Mouse (Mus musculus) kidney, postnatal 0 days (tissue): ENCODE results near the gene Sirt4. TPM values are rescaled to one million over a fixed set of nuclear protein-coding genes. Genes with fewer than 3 reads are reported as not detected.
A peak's percentile ranks its signal among the peaks of the same experiment; 100 is the strongest.
"Not testable (repeated sequence)": the region's sequence is repeated elsewhere in the genome, so short reads cannot be mapped to it uniquely, and the experiment has no call there.

ENCODE experiments used
- ATAC-seq: fragments of 200-750 bp; cut with Nextera tagmentation; replicated peaks from 2 replicates; pipeline ENCODE4 v1.8.0; 2017; ENCODE audit warnings: low read depth, moderate number of reproducible peaks, moderate TSS enrichment, moderate library complexity; ENCODE audit not compliant: low FRiP score
- DNase-seq: peaks from one replicate; pipeline ENCODE4 v3.0.0-alpha.2; 2016; ENCODE audit warnings: low spot score
- H3K27ac ChIP-seq: fragments of 300-500 bp; sonication (generic); 2 replicates; pipeline ENCODE4 v1.5.1; 2014; ENCODE audit warnings: mild to moderate bottlenecking
- H3K27me3 ChIP-seq: fragments of 300-500 bp; sonication (generic); 2 replicates; pipeline ENCODE4 v1.6.1; 2014; ENCODE audit warnings: low read length, mixed read lengths; ENCODE audit not compliant: insufficient read depth
- H3K36me3 ChIP-seq: fragments of 300-500 bp; sonication (generic); 2 replicates; pipeline ENCODE4 v1.6.1; 2014; ENCODE audit warnings: low read length, mixed read lengths; ENCODE audit not compliant: insufficient read depth
- H3K4me1 ChIP-seq: fragments of 300-500 bp; sonication (generic); replicated peaks from 2 replicates; pipeline ENCODE4 v1.6.1; 2014; ENCODE audit warnings: antibody characterized with exemption, low read length, mixed read lengths; ENCODE audit not compliant: insufficient read depth
- H3K4me2 ChIP-seq: fragments of 300-500 bp; sonication (generic); 2 replicates; pipeline ENCODE4 v1.6.1; 2014; ENCODE audit warnings: mild to moderate bottlenecking, low read length, moderate library complexity, mixed read lengths
- H3K4me3 ChIP-seq: fragments of 300-500 bp; sonication (generic); replicated peaks from 2 replicates; pipeline ENCODE4 v1.5.1; 2014; ENCODE audit warnings: low read depth, low read length
- H3K9ac ChIP-seq: fragments of 300-500 bp; sonication (generic); 2 replicates; pipeline ENCODE4 v1.6.1; 2014; ENCODE audit warnings: low read depth, low read length
- H3K9me3 ChIP-seq: fragments of 300-500 bp; sonication (generic); replicated peaks from 2 replicates; pipeline ENCODE4 v1.6.1; 2016; ENCODE audit warnings: low read length, inconsistent platforms, mixed read lengths
- CTCF ChIP-seq: IDR thresholded peaks from 2 replicates; pipeline ENCODE4 v1.5.1; 2016; ENCODE audit warnings: antibody characterized with exemption, low read depth, mild to moderate bottlenecking, moderate library complexity
- WGBS: fragments of 180-500 bp; shearing (Covaris S2); extraction: QIAGEN DNeasy Blood & Tissue Kit; methylation state at CpG from one replicate; pipeline ENCODE4 v1.1.7; 2014; 5-methylcytosine and 5-hydroxymethylcytosine counted together
- polyA plus RNA-seq: library from polyadenylated mRNA; unstranded; fragments of >200 nt; fragmentation: Nextera tagmentation; extraction: Ambion mirVana; gene quantifications from 2 replicates; pipeline ENCODE4 v1.2.1, GENCODE M21; 2015

The Sirt4 gene
- polyA plus RNA-seq, 1 experiment from 2014 or later = 19.6 TPM

DNA sequence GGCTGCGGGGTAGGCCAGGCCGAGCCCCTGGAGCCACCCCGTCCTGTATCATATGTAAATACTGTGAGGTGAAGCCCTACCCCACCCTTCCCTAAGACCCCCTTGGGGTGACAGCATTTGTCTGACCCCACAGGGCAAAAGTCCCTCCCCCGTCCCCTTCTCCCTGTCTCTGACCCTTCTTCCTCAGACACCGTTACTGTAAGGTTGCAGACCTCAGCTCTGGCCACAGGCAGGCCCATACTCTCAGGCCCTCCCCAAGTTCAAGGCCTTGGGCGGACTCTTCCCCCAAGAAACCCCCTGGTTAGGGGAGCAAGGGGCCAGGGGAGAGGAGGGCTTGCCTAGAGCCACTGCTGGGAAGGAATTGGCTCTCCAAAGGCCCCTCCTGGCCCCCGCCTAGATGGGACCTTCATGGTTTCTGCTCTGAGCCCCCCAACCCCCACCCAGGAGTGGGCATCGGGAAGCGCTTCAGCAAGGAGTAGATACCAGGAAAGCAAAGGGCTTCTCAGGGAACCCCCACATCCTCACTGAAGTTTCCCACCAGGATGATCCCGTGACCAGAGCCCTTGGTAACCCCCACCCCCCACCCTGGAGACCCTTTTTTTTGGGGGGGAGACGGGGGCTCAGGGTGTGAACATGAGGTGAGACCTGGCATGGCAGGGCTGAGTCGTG, 30.0 kb downstream of the Sirt4 start:
- H3K27ac ChIP-seq = no peak overlapping the region
- DNase-seq (no peak), ATAC-seq (no peak)
- WGBS = 65% methylated on average over 12 of the region's 12 CpGs
- H3K9me3 ChIP-seq = no peaks in the 10 kb centered on the region
- 0 out of 2 replicates have a peak overlapping the region, but pooled peaks have one; percentile 4 for H3K9ac ChIP-seq
- no peak overlapping the region for H3K4me2 ChIP-seq
- no peak for TF ChIP-seq CTCF
- H3K36me3 ChIP-seq = peaks cover 12% of the 10 kb centered on the region; the same call in 1 of the 2 replicates
- no peaks in the 10 kb centered on the region for H3K4me1 ChIP-seq
- no peaks in the 10 kb centered on the region for H3K27me3 ChIP-seq
- no peak overlapping the region for H3K4me3 ChIP-seq

DNA sequence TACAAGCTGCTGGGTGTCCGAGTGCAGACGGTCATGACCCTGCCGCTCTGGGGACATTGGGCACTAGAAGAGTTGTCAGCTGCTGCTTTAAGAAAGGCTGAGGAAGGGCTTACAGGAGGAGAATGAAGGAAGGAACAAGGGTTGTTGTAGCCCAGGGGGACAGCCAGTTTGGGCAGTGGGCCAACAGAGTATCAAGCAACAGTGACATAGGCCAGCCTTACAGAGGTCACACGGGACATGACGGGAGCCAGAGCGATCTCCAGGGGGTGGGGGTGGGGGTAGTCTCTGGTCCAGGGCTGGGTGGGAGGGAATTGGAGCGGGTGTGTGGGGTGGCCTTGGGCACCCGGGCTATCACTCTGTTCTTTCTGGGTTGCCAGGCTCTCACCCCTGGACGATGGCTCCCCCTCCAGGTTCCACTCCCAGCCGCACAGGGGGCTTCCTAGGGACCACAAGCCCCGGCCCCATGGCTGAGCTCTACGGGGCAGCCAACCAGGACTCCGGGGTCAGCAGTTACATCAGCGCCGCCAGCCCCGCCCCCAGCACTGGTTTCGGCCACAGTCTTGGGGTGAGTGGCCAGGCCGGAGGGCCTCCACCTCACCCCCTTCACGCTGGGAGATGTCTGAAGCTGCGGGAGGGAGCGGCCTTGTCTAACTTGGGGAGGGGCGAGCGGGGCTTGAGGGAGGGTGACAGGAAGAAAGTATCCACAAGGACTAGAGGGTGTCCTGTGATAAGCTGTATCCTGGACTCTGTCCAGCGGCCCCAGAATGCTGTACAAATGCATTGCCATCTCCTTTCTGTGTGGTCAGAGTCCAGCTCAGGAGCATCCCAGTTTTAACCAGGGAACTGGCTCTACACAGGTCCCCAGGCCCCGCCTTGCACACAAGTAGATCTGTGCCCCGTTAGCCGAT, 33.9 kb downstream of the Sirt4 start:
- Histone ChIP-seq H3K36me3 (peaks cover 16% of the 10 kb centered on the region), H3K9ac (no peak overlapping the region), H3K27me3 (no peaks in the 10 kb centered on the region), H3K4me1 (no peaks in the 10 kb centered on the region), H3K9me3 (no peaks in the 10 kb centered on the region), H3K4me2 (no peak overlapping the region), H3K27ac (no peak overlapping the region), H3K4me3 (no peak overlapping the region)
- DNase-seq (no peak), ATAC-seq (no peak; the same call in 1 of the 2 replicates)
- whole genome bisulfite sequencing = 87% methylated on average over 27 of the region's 27 CpGs
- no peak for TF ChIP-seq CTCF

GRCm38 (mm10) chr5:115449247-115449646, 35.3 kb downstream of the Sirt4 start:
- no peak for TF ChIP-seq CTCF
- Histone ChIP-seq H3K27me3 (no peaks in the 10 kb centered on the region), H3K4me2 (no peak overlapping the region), H3K9ac (no peak overlapping the region), H3K27ac (no peak overlapping the region), H3K9me3 (no peaks in the 10 kb centered on the region), H3K36me3 (peaks cover 23% of the 10 kb centered on the region), H3K4me1 (no peaks in the 10 kb centered on the region), H3K4me3 (no peak overlapping the region)
- DNase-seq (no peak), ATAC-seq (no peak)
- 89% methylated on average over 3 of the region's 3 CpGs for WGBS

- Histone ChIP-seq H3K36me3 (peaks cover 27% of the 10 kb centered on the region), H3K4me1 (no peaks in the 10 kb centered on the region), H3K9me3 (no peaks in the 10 kb centered on the region), H3K4me2 (no peak overlapping the region), H3K9ac (no peak overlapping the region), H3K27ac (no peak overlapping the region), H3K27me3 (no peaks in the 10 kb centered on the region), H3K4me3 (no peak overlapping the region)
- DNase-seq = no peak
- WGBS = 84% methylated on average over 17 of the region's 17 CpGs
- no peak for ATAC-seq
- TF ChIP-seq CTCF = no peak
Observed at GRCm38 (mm10) chr5:115447108-115447507, 37.4 kb downstream of the Sirt4 start.

DNA sequence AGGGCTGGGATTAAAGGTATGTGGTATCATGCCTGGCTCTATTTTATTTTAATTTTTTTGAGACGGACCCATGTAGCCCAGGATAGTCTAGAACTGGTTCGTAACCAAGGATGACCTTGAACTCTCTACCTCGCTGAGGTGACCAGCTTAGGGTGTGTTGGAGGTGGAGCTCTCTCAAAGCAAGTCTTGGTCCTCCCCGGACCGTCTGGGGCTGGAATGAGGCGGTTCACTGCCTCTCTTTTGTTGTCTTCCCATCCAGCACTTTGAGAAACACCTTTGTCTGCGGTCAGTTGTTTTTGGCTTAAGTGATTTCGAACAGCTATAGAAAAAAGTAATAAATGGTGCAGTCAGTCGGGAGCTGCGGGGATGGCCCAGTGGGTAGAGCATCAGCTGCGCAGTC, 40.4 kb downstream of the Sirt4 start:
- no peak overlapping the region for H3K4me3 ChIP-seq
- no peak for TF ChIP-seq CTCF
- no peak overlapping the region for H3K9ac ChIP-seq
- H3K27me3 ChIP-seq = no peaks in the 10 kb centered on the region
- H3K27ac ChIP-seq = no peak overlapping the region
- H3K4me2 ChIP-seq = no peak overlapping the region
- DNase-seq = no peak
- 91% methylated on average over 11 of the region's 11 CpGs for WGBS
- H3K9me3 ChIP-seq = no peaks in the 10 kb centered on the region
- H3K36me3 ChIP-seq = peaks cover 18% of the 10 kb centered on the region
- no peak for ATAC-seq
- H3K4me1 ChIP-seq = no peaks in the 10 kb centered on the region

DNA sequence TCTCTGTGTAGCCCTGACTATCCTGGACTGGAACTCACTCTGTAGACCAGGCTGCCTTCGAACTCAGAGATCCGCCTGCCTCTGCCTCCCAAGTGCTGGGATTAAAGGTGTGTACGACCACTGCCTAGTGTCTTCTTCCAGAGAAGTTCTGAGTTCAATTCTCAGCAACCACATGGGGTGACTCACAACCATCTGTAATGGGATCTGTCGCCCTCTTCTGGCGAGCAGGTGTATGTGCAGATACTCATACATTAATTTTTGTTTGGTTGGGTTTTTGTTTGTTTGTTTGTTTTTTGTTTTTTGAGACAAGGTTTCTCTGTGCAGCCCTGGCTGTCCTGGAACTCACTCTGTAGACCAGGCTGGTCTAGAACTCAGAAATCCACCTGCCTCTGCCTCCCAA, 41.9 kb downstream of the Sirt4 start:
- peaks cover 18% of the 10 kb centered on the region for H3K36me3 ChIP-seq
- 80% methylated on average over 5 of the region's 5 CpGs for WGBS
- not testable (repeated sequence) for H3K4me1 ChIP-seq, H3K27me3 ChIP-seq, H3K4me3 ChIP-seq, H3K4me2 ChIP-seq, H3K27ac ChIP-seq, DNase-seq, ATAC-seq, H3K9ac ChIP-seq, H3K9me3 ChIP-seq
- TF ChIP-seq CTCF = peak; percentile 72
